Mouse (Mus musculus) olfactory bulb, adult 2 months (tissue): ENCODE data around the gene Meaf6. TPM values are rescaled to one million over a fixed set of nuclear protein-coding genes. Genes with fewer than 3 reads are reported as not detected.

Experiments used
- H3K27ac ChIP-seq: fragments of 200-500 bp; 2 replicates; pipeline ENCODE4 v1.5.1; 2012; ENCODE audit warnings: low read depth, low read length; ENCODE audit not compliant: insufficient read depth
- H3K4me1 ChIP-seq: fragments of 200-500 bp; 2 replicates; pipeline ENCODE4 v1.6.1; 2012; ENCODE audit warnings: low read length; ENCODE audit not compliant: control insufficient read depth, insufficient read depth
- H3K4me3 ChIP-seq: fragments of 200-500 bp; 2 replicates; pipeline ENCODE4 v1.5.1; 2012; ENCODE audit warnings: mild to moderate bottlenecking, low read depth, low read length, moderate library complexity; ENCODE audit not compliant: insufficient read depth
- CTCF ChIP-seq: fragments of 200-500 bp; IDR thresholded peaks from 2 replicates; pipeline ENCODE4 v1.5.1; 2012; ENCODE audit warnings: low read depth, mild to moderate bottlenecking, low read length, moderate library complexity; ENCODE audit not compliant: insufficient read depth
- POLR2A ChIP-seq: fragments of 200-500 bp; IDR thresholded peaks from 2 replicates; pipeline ENCODE4 v1.6.1; 2012; ENCODE audit warnings: mild to moderate bottlenecking, low read depth, low read length, moderate library complexity; ENCODE audit not compliant: insufficient read depth
- WGBS: fragments of 180-500 bp; shearing (Covaris S2); methylation state at CpG from one replicate; pipeline ENCODE4 v1.1.7; 2018; 5-methylcytosine and 5-hydroxymethylcytosine counted together
- polyA plus RNA-seq: library from polyadenylated mRNA; stranded (reverse); fragments of >200 nt; gene quantifications from 2 replicates; pipeline ENCODE4 v1.2.4, GENCODE M21; 2012; ENCODE audit warnings: low replicate concordance; ENCODE audit not compliant: missing spikeins, insufficient read depth, insufficient read length

Meaf6 gene
- polyA plus RNA-seq, 1 experiment, result not detected

GRCm38 (mm10) chr4:125132394-125132793 is 47.5 kb downstream of the Meaf6 start:
- Histone ChIP-seq H3K4me3 (no peak overlapping the region), H3K4me1 (peaks cover 10% of the 10 kb centered on the region), H3K27ac (no peak overlapping the region)
- TF ChIP-seq POLR2A, result no peak
- no peak for TF ChIP-seq CTCF
- 36% methylated on average over 5 of the region's 5 CpGs for WGBS

GRCm38 (mm10) chr4:125134192-125134591 is 49.3 kb downstream of the Meaf6 start:
- Histone ChIP-seq H3K4me1 (peaks cover 3% of the 10 kb centered on the region; the same call in 1 of the 2 replicates), H3K4me3 (no peak overlapping the region), H3K27ac (no peak overlapping the region)
- TF ChIP-seq POLR2A (no peak), CTCF (no peak)
- 86% methylated on average over 4 of the region's 4 CpGs for WGBS

- Histone ChIP-seq H3K27ac (no peak overlapping the region), H3K4me3 (no peak overlapping the region), H3K4me1 (peaks cover 3% of the 10 kb centered on the region; the same call in 1 of the 2 replicates)
- TF ChIP-seq POLR2A (no peak), CTCF (no peak)
- WGBS, result 81% methylated on average over 5 of the region's 5 CpGs
Measured at GRCm38 (mm10) chr4:125134631-125135030, 49.7 kb downstream of the Meaf6 start.

- H3K27ac ChIP-seq, result no peak overlapping the region
- H3K4me1 ChIP-seq, result peaks cover 3% of the 10 kb centered on the region; the same call in 1 of the 2 replicates
- TF ChIP-seq CTCF (no peak), POLR2A (no peak)
- H3K4me3 ChIP-seq, result no peak overlapping the region
- 76% methylated on average over 10 of the region's 10 CpGs for WGBS
Measured at GRCm38 (mm10) chr4:125135076-125135855, 50.3 kb downstream of the Meaf6 start.

- Histone ChIP-seq H3K27ac (no peak overlapping the region), H3K4me3 (no peak overlapping the region), H3K4me1 (peaks cover 3% of the 10 kb centered on the region; the same call in 1 of the 2 replicates)
- 59% methylated on average over 12 of the region's 12 CpGs for WGBS
- no peak for TF ChIP-seq POLR2A
- TF ChIP-seq CTCF, result no peak
Measured at GRCm38 (mm10) chr4:125136303-125136888, 51.5 kb downstream of the Meaf6 start.

GRCm38 (mm10) chr4:125138321-125138720 is 53.4 kb downstream of the Meaf6 start:
- no peak overlapping the region for H3K4me3 ChIP-seq

GRCm38 (mm10) chr4:125144211-125144610 is 59.3 kb downstream of the Meaf6 start:
- WGBS, result 80% methylated on average over 5 of the region's 5 CpGs
- TF ChIP-seq POLR2A (no peak), CTCF (no peak)
- no peak overlapping the region for H3K27ac ChIP-seq
- H3K4me1 ChIP-seq, result peaks cover 14% of the 10 kb centered on the region
- no peak overlapping the region for H3K4me3 ChIP-seq

More at GRCm38 (mm10) chr4:125138321-125138720, 53.4 kb downstream of the Meaf6 start:
- Histone ChIP-seq H3K4me1 (no peaks in the 10 kb centered on the region), H3K27ac (no peak overlapping the region)
- 86% methylated on average over 7 of the region's 7 CpGs for WGBS
- TF ChIP-seq POLR2A, result no peak
- no peak for TF ChIP-seq CTCF

GRCm38 (mm10) chr4:125144627-125145026 is 59.7 kb downstream of the Meaf6 start:
- no peak overlapping the region for H3K4me3 ChIP-seq
- H3K27ac ChIP-seq, result no peak overlapping the region
- 48% methylated on average over 7 of the region's 7 CpGs for WGBS
- no peak for TF ChIP-seq POLR2A
- TF ChIP-seq CTCF, result no peak
- H3K4me1 ChIP-seq, result peaks cover 14% of the 10 kb centered on the region

- peaks cover 14% of the 10 kb centered on the region for H3K4me1 ChIP-seq
- H3K27ac ChIP-seq, result no peak overlapping the region
- no peak overlapping the region for H3K4me3 ChIP-seq
- WGBS, result 22% methylated on average over 10 of the region's 10 CpGs
- TF ChIP-seq POLR2A (no peak), CTCF (no peak)
Measured at GRCm38 (mm10) chr4:125145213-125145612, 60.3 kb downstream of the Meaf6 start.
